ENCODE assay signal across 28 mouse cellular contexts in genomic region chr8:45913707-45914106, GRCm38 (mm10). TPM values are rescaled to one million over a fixed set of nuclear protein-coding genes. Genes with fewer than 3 reads are reported as not detected.
"Had no signal": no experiment of that assay in that cellular context is flagged by ENCODE, and none has a peak within 500 bp of the region (broad histone marks: within the 10 kb centered on the region; RNA-seq: fewer than 3 reads in every experiment).

No protein-coding gene starts in this region.

- H3K4me2 ChIP-seq: limb, embryonic 13.5 days; liver, embryonic 12.5 days; liver, embryonic 15.5 days; lung, embryonic 15.5 days; midbrain, embryonic 13.5 days; neural tube, embryonic 13.5 days had no signal

- ATAC-seq: intestine, embryonic 16.5 days; liver, embryonic 12.5 days; midbrain, embryonic 13.5 days; midbrain, embryonic 16.5 days had no signal

- H3K9me3 ChIP-seq: limb, embryonic 10.5 days; limb, embryonic 13.5 days; liver, embryonic 12.5 days; liver, embryonic 15.5 days; lung, embryonic 15.5 days; megakaryocyte, embryonic 14.5 days; midbrain, embryonic 10.5 days; midbrain, embryonic 13.5 days; neural tube, embryonic 13.5 days had no signal

- H3K9ac ChIP-seq: limb, embryonic 13.5 days; liver, embryonic 12.5 days; liver, embryonic 15.5 days; lung, embryonic 15.5 days; midbrain, embryonic 13.5 days; neural tube, embryonic 13.5 days had no signal

- H3K27me3 ChIP-seq: limb, embryonic 13.5 days; liver, embryonic 12.5 days; liver, embryonic 15.5 days; lung, embryonic 15.5 days; megakaryocyte, embryonic 14.5 days; midbrain, embryonic 13.5 days; neural tube, embryonic 13.5 days had no signal

- DNase-seq: kidney, adult 8-10 months; layer of hippocampus, adult 9-11 months; liver; lung, adult 18-20 months; lung, postnatal 10 days; lung, postnatal 36 days; retina, postnatal 1 day; right cerebral cortex, postnatal 25 days; spleen, adult 18-20 months; thymus, adult 18-20 months; thymus, postnatal 4 days had no signal

- H3K36me3 ChIP-seq: limb, embryonic 10.5 days; liver, embryonic 12.5 days; liver, embryonic 15.5 days; lung, embryonic 15.5 days; midbrain, embryonic 10.5 days; midbrain, embryonic 13.5 days; neural tube, embryonic 13.5 days had no signal

- H3K4me3 ChIP-seq: layer of hippocampus, adult 2 months; limb, embryonic 10.5 days; limb, embryonic 13.5 days; liver, embryonic 12.5 days; liver, embryonic 15.5 days; lung, embryonic 15.5 days; megakaryocyte, embryonic 14.5 days; midbrain, embryonic 10.5 days; midbrain, embryonic 13.5 days; myocyte; neural tube, embryonic 13.5 days had no signal

- H3K4me1 ChIP-seq: liver, embryonic 12.5 days; liver, embryonic 15.5 days; lung, embryonic 15.5 days; megakaryocyte, embryonic 14.5 days had no signal

- H3K27ac ChIP-seq: layer of hippocampus, adult 2 months; limb, embryonic 10.5 days; limb, embryonic 13.5 days; liver, embryonic 12.5 days; liver, embryonic 15.5 days; lung, embryonic 15.5 days; midbrain, embryonic 10.5 days; midbrain, embryonic 13.5 days; neural tube, embryonic 13.5 days had no signal

RNA-seq across cellular contexts. Expression of gene Ccdc110, which starts 20.7 kb away (rescaled TPM):
- total RNA-seq: monocyte, adult 5-6 weeks; neutrophil, adult 5-6 weeks had no signal
- polyA plus RNA-seq: intestine, embryonic 16.5 days; large intestine, adult 2 months; limb, embryonic 10.5 days; liver, embryonic 12.5 days; liver, embryonic 15.5 days; lung, embryonic 15.5 days; midbrain, embryonic 10.5 days; myocyte; neural tube, embryonic 13.5 days; stomach, embryonic 16.5 days had no signal

RNA-seq across cellular contexts. Expression of gene Pdlim3, which starts 28.4 kb away (rescaled TPM):
- total RNA-seq: monocyte, adult 5-6 weeks had no signal
